In genomic region chr12:28699086-28699485, GRCm38 (mm10) we compare ENCODE assay signal across 9 mouse cellular contexts. TPM values are rescaled to one million over a fixed set of nuclear protein-coding genes. Genes with fewer than 3 reads are reported as not detected.
DNase-seq lines count a peak whose midpoint lies in the region; ATAC-seq and TF ChIP-seq lines count a peak whose summit lies in the region.
"Had no signal": no experiment of that assay in that cellular context is flagged by ENCODE, and none has a peak within 500 bp of the region (broad histone marks: within the 10 kb centered on the region; RNA-seq: fewer than 3 reads in every experiment).

No protein-coding gene starts in this region.

- no peak for TF ChIP-seq POLR2A in olfactory bulb, adult 2 months (IDR thresholded peaks at IDR 0.05; ENCODE audit: insufficient read depth, low read depth, low read length)

- no peak overlapping the region for H3K4me3 ChIP-seq in forebrain, embryonic 13.5 days
- no peak overlapping the region for H3K4me3 ChIP-seq in forebrain, embryonic 11.5 days (ENCODE audit: low read depth, low read length)
- H3K4me3 ChIP-seq in liver, embryonic 13.5 days (replicated peaks): no peak overlapping the region
- H3K4me3 ChIP-seq in olfactory bulb, adult 2 months (ENCODE audit: insufficient read depth, low read depth, low read length): no peak overlapping the region
- H3K4me3 ChIP-seq in intestine, postnatal 0 days (ENCODE audit: low read depth, low read length): no peak overlapping the region
- H3K4me3 ChIP-seq: myocyte had no signal

- no peaks in the 10 kb centered on the region for H3K9me3 ChIP-seq in forebrain, embryonic 13.5 days (replicated peaks)
- H3K9me3 ChIP-seq in forebrain, embryonic 11.5 days (ENCODE audit: control insufficient read depth, low read length): no peaks in the 10 kb centered on the region
- H3K9me3 ChIP-seq in liver, embryonic 13.5 days (replicated peaks): no peaks in the 10 kb centered on the region
- H3K9me3 ChIP-seq in intestine, postnatal 0 days (ENCODE audit: control insufficient read depth): no peaks in the 10 kb centered on the region

- no peak for TF ChIP-seq CTCF in olfactory bulb, adult 2 months (IDR thresholded peaks at IDR 0.05; ENCODE audit: insufficient read depth, low read depth, low read length)
- no peak for TF ChIP-seq CTCF in intestine, postnatal 0 days (IDR thresholded peaks at IDR 0.05; ENCODE audit: low read depth)

- H3K4me2 ChIP-seq in forebrain, embryonic 13.5 days: no peak overlapping the region
- H3K4me2 ChIP-seq in forebrain, embryonic 11.5 days (ENCODE audit: low read depth, low read length, severe bottlenecking): no peak overlapping the region
- H3K4me2 ChIP-seq in liver, embryonic 13.5 days: no peak overlapping the region
- H3K4me2 ChIP-seq in intestine, postnatal 0 days (replicated peaks; ENCODE audit: low read depth): no peak overlapping the region

- peak overlapping the region; percentile 57 for H3K27ac ChIP-seq in forebrain, embryonic 13.5 days
- H3K27ac ChIP-seq in forebrain, embryonic 11.5 days (ENCODE audit: low read depth, low read length): no peak overlapping the region
- no peak overlapping the region for H3K27ac ChIP-seq in liver, embryonic 13.5 days
- H3K27ac ChIP-seq in olfactory bulb, adult 2 months (ENCODE audit: insufficient read depth, low read depth, low read length): peak overlapping the region; percentile 13; the same call in 1 of the 2 replicates
- no peak overlapping the region for H3K27ac ChIP-seq in intestine, postnatal 0 days (ENCODE audit: low read depth, low read length)

- H3K36me3 ChIP-seq in forebrain, embryonic 13.5 days (ENCODE audit: poor library complexity, severe bottlenecking): peaks cover 21% of the 10 kb centered on the region; the same call in 1 of the 2 replicates
- H3K36me3 ChIP-seq in forebrain, embryonic 11.5 days (ENCODE audit: control insufficient read depth, insufficient read depth, low read length): no peaks in the 10 kb centered on the region
- H3K36me3 ChIP-seq in liver, embryonic 13.5 days: peaks cover 36% of the 10 kb centered on the region
- peaks cover 35% of the 10 kb centered on the region for H3K36me3 ChIP-seq in intestine, postnatal 0 days (ENCODE audit: control insufficient read depth, insufficient read depth)

- no peaks in the 10 kb centered on the region for H3K27me3 ChIP-seq in forebrain, embryonic 13.5 days
- H3K27me3 ChIP-seq in forebrain, embryonic 11.5 days (ENCODE audit: control insufficient read depth, insufficient read depth, low read length): no peaks in the 10 kb centered on the region
- H3K27me3 ChIP-seq in liver, embryonic 13.5 days: no peaks in the 10 kb centered on the region
- H3K27me3 ChIP-seq in intestine, postnatal 0 days (replicated peaks; ENCODE audit: control insufficient read depth, insufficient read depth, low read length): no peaks in the 10 kb centered on the region

- 0 out of 2 replicates have a peak overlapping the region, but pooled peaks have one; percentile 16 for H3K9ac ChIP-seq in forebrain, embryonic 13.5 days
- no peak overlapping the region for H3K9ac ChIP-seq in forebrain, embryonic 11.5 days (ENCODE audit: low read length)
- H3K9ac ChIP-seq in liver, embryonic 13.5 days: no peak overlapping the region
- H3K9ac ChIP-seq in intestine, postnatal 0 days (ENCODE audit: low read depth, low read length): no peak overlapping the region

- DNase-seq in forebrain, embryonic 11.5 days (ENCODE audit: low spot score): no peak
- DNase-seq in lung, postnatal 36 days: peak; percentile 10
- no peak for DNase-seq in lung, postnatal 10 days
- DNase-seq in liver, embryonic 13.5 days: no peak

- no peak for ATAC-seq in forebrain, embryonic 13.5 days
- no peak for ATAC-seq in forebrain, embryonic 11.5 days (replicated peaks; ENCODE audit: low FRiP score)
- ATAC-seq in liver, embryonic 13.5 days (ENCODE audit: low read depth): peak; percentile 19; the same call in 1 of the 2 replicates
- ATAC-seq in CD4-positive, CD25-positive, alpha-beta regulatory T cell, adult 4 months: no peak
- no peak for ATAC-seq in intestine, postnatal 0 days

- WGBS in forebrain, embryonic 13.5 days: 75% methylated on average over 5 of the region's 5 CpGs
- 78% methylated on average over 5 of the region's 5 CpGs for WGBS in forebrain, embryonic 11.5 days
- 74% methylated on average over 5 of the region's 5 CpGs for WGBS in liver, embryonic 13.5 days (ENCODE audit: insufficient replicate concordance)
- 63% methylated on average over 5 of the region's 5 CpGs for WGBS in olfactory bulb, adult 2 months
- 75% methylated on average over 5 of the region's 5 CpGs for WGBS in intestine, postnatal 0 days

- peaks cover 33% of the 10 kb centered on the region for H3K4me1 ChIP-seq in forebrain, embryonic 13.5 days
- peaks cover 6% of the 10 kb centered on the region; the same call in 1 of the 2 replicates for H3K4me1 ChIP-seq in forebrain, embryonic 11.5 days (replicated peaks; ENCODE audit: control insufficient read depth, insufficient read depth, low read length)
- peaks cover 19% of the 10 kb centered on the region for H3K4me1 ChIP-seq in liver, embryonic 13.5 days (replicated peaks)
- peaks cover 25% of the 10 kb centered on the region for H3K4me1 ChIP-seq in olfactory bulb, adult 2 months (ENCODE audit: control insufficient read depth, insufficient read depth, low read length)
- no peaks in the 10 kb centered on the region for H3K4me1 ChIP-seq in intestine, postnatal 0 days (replicated peaks; ENCODE audit: control insufficient read depth, insufficient read depth, low read length)

RNA-seq across cellular contexts. Expression of gene Adi1, which starts 24.1 kb away (rescaled TPM):
- 42.2 and 44.6 TPM in 2 replicates for polyA plus RNA-seq in forebrain, embryonic 13.5 days (2015; fragmentation: Nextera tagmentation; extraction: Ambion mirVana)
- 54.6 and 56.9 TPM in 2 replicates for polyA plus RNA-seq in forebrain, embryonic 11.5 days (2014; fragmentation: Nextera tagmentation; extraction: Ambion mirVana)
- 51.7 and 61.5 TPM in 2 replicates for polyA plus RNA-seq in liver, embryonic 13.5 days (2015; fragmentation: Nextera tagmentation; extraction: Ambion mirVana)
- not detected in 2 replicates for polyA plus RNA-seq in olfactory bulb, adult 2 months (2012; ENCODE audit: insufficient read depth, insufficient read length, low replicate concordance, missing spikeins)
- 10 to 100 TPM; 34.6 to 37.7 TPM for polyA plus RNA-seq in CD4-positive, CD25-positive, alpha-beta regulatory T cell, adult 4 months (2017; shearing (Covaris generic))
- polyA plus RNA-seq in intestine, postnatal 0 days (2015; fragmentation: Nextera tagmentation; extraction: Ambion mirVana): 85.9 TPM in 2 replicates

RNA-seq across cellular contexts. Expression of gene Rnaseh1, which starts 49.7 kb away (rescaled TPM):
- 28.4 and 29.6 TPM in 2 replicates for polyA plus RNA-seq in forebrain, embryonic 13.5 days (2015; fragmentation: Nextera tagmentation; extraction: Ambion mirVana)
- 27.6 and 30.4 TPM in 2 replicates for polyA plus RNA-seq in forebrain, embryonic 11.5 days (2014; fragmentation: Nextera tagmentation; extraction: Ambion mirVana)
- polyA plus RNA-seq in liver, embryonic 13.5 days (2015; fragmentation: Nextera tagmentation; extraction: Ambion mirVana): 14.6 and 15.2 TPM in 2 replicates
- not detected in 2 replicates for polyA plus RNA-seq in olfactory bulb, adult 2 months (2012; ENCODE audit: insufficient read depth, insufficient read length, low replicate concordance, missing spikeins)
- 10 to 100 TPM; 31.1 to 47.1 TPM for polyA plus RNA-seq in CD4-positive, CD25-positive, alpha-beta regulatory T cell, adult 4 months (2017; shearing (Covaris generic))
- polyA plus RNA-seq in intestine, postnatal 0 days (2015; fragmentation: Nextera tagmentation; extraction: Ambion mirVana): 12.4 and 13.8 TPM in 2 replicates

RNA-seq across cellular contexts. Expression of gene Trappc12, which starts 51.2 kb away (rescaled TPM):
- 37.8 and 42.9 TPM in 2 replicates for polyA plus RNA-seq in forebrain, embryonic 13.5 days (2015; fragmentation: Nextera tagmentation; extraction: Ambion mirVana)
- polyA plus RNA-seq in forebrain, embryonic 11.5 days (2014; fragmentation: Nextera tagmentation; extraction: Ambion mirVana): 40.0 and 40.1 TPM in 2 replicates
- 18.6 and 22.1 TPM in 2 replicates for polyA plus RNA-seq in liver, embryonic 13.5 days (2015; fragmentation: Nextera tagmentation; extraction: Ambion mirVana)
- polyA plus RNA-seq in olfactory bulb, adult 2 months (2012; ENCODE audit: insufficient read depth, insufficient read length, low replicate concordance, missing spikeins): not detected in 2 replicates
- 10 to 100 TPM; 44.8 to 63.7 TPM for polyA plus RNA-seq in CD4-positive, CD25-positive, alpha-beta regulatory T cell, adult 4 months (2017; shearing (Covaris generic))
- polyA plus RNA-seq in intestine, postnatal 0 days (2015; fragmentation: Nextera tagmentation; extraction: Ambion mirVana): 15.3 and 16.9 TPM in 2 replicates

RNA-seq across cellular contexts. Expression of gene Eipr1, which starts 52.5 kb away (rescaled TPM):
- polyA plus RNA-seq in forebrain, embryonic 13.5 days (2015; fragmentation: Nextera tagmentation; extraction: Ambion mirVana): 56.6 and 66.1 TPM in 2 replicates
- 36.3 and 40.3 TPM in 2 replicates for polyA plus RNA-seq in forebrain, embryonic 11.5 days (2014; fragmentation: Nextera tagmentation; extraction: Ambion mirVana)
- polyA plus RNA-seq in liver, embryonic 13.5 days (2015; fragmentation: Nextera tagmentation; extraction: Ambion mirVana): 31.7 and 32.8 TPM in 2 replicates
- polyA plus RNA-seq in olfactory bulb, adult 2 months (2012; ENCODE audit: insufficient read depth, insufficient read length, low replicate concordance, missing spikeins): not detected in 2 replicates
- polyA plus RNA-seq in CD4-positive, CD25-positive, alpha-beta regulatory T cell, adult 4 months (2017; shearing (Covaris generic)): 10 to 100 TPM; 40.1 to 54.7 TPM
- polyA plus RNA-seq in intestine, postnatal 0 days (2015; fragmentation: Nextera tagmentation; extraction: Ambion mirVana): 23.0 and 23.3 TPM in 2 replicates

Comparison
In these comparisons a context has a peak if more than half of its experiments do, and no peak if none do; other contexts are left out.
1. H3K27ac ChIP-seq: peak in forebrain, embryonic 13.5 days (single experiment) and olfactory bulb, adult 2 months (single experiment); none in forebrain, embryonic 11.5 days (single experiment), liver, embryonic 13.5 days (single experiment) and intestine, postnatal 0 days (single experiment).
2. RNA of gene Rnaseh1, which starts 49.7 kb away (polyA plus RNA-seq): 31.1 to 47.1 TPM in CD4-positive, CD25-positive, alpha-beta regulatory T cell, adult 4 months, 28.4 to 29.6 TPM in forebrain, embryonic 13.5 days, 27.6 to 30.4 TPM in forebrain, embryonic 11.5 days, 14.6 to 15.2 TPM in liver, embryonic 13.5 days and 12.4 to 13.8 TPM in intestine, postnatal 0 days; not detected in olfactory bulb, adult 2 months; every median in the first group is over 10 times any median in the second.